Mouse (Mus musculus) adrenal gland, adult 10 weeks (tissue): Measurements from ENCODE around the gene D17Wsu92e. TPM values are rescaled to one million over a fixed set of nuclear protein-coding genes. Genes with fewer than 3 reads are reported as not detected.

ENCODE experiments used
- polyA plus RNA-seq: library from polyadenylated mRNA; stranded (reverse); fragments of 350-450 nt; fragmentation: Illumina TruSeq; extraction: RNeasy Lipid Tissue Mini Kit (QIAGEN cat#74804); gene quantifications from one replicate; pipeline ENCODE4 v1.2.3, GENCODE M21; 2014; ENCODE audit warnings: low read depth, low replicate concordance

Gene D17Wsu92e
- 102 TPM for polyA plus RNA-seq

GRCm38 (mm10) chr17:27820568-27821406 lies at the start of gene D17Wsu92e:
D17Wsu92e (minus strand) TSS chr17:27820648.

GRCm38 (mm10) chr17:27856265-27856797 lies 35.9 kb upstream of the D17Wsu92e start, which contains the start of gene Uhrf1bp1:
Uhrf1bp1 (plus strand) TSS chr17:27856441.

GRCm38 (mm10) chr17:27837850-27838249 lies 17.4 kb upstream of the D17Wsu92e start, which contains the start of gene Snrpc:
Snrpc (plus strand) TSS chr17:27838150.

GRCm38 (mm10) chr17:27728770-27729169 lies 91.7 kb downstream of the D17Wsu92e start, which contains the start of gene Spdef:
Spdef (minus strand) TSS chr17:27728955.

Other genes starting within 250 kb of the D17Wsu92e start
- 32.4 TPM for gene Nudt3, start 197.2 kb downstream of the D17Wsu92e start, polyA plus RNA-seq
- gene RPS10-NUDT3, start 185.4 kb downstream of the D17Wsu92e start, polyA plus RNA-seq: not detected
- gene Rps10, start 184.0 kb downstream of the D17Wsu92e start, polyA plus RNA-seq: 44.0 TPM
- gene Pacsin1, start 165.1 kb downstream of the D17Wsu92e start, polyA plus RNA-seq: 1.1 TPM
- not detected for gene Spdef, start 91.7 kb downstream of the D17Wsu92e start, polyA plus RNA-seq
- 39.2 TPM for gene Snrpc, start 17.5 kb upstream of the D17Wsu92e start, polyA plus RNA-seq
- 5.0 TPM for gene Uhrf1bp1, start 35.8 kb upstream of the D17Wsu92e start, polyA plus RNA-seq
- 1.7 TPM for gene Anks1, start 88.7 kb upstream of the D17Wsu92e start, polyA plus RNA-seq
- 30.7 TPM for gene Taf11, start 89.2 kb upstream of the D17Wsu92e start, polyA plus RNA-seq